Mouse (Mus musculus): ENCODE results near the gene Nlk.

DNA sequence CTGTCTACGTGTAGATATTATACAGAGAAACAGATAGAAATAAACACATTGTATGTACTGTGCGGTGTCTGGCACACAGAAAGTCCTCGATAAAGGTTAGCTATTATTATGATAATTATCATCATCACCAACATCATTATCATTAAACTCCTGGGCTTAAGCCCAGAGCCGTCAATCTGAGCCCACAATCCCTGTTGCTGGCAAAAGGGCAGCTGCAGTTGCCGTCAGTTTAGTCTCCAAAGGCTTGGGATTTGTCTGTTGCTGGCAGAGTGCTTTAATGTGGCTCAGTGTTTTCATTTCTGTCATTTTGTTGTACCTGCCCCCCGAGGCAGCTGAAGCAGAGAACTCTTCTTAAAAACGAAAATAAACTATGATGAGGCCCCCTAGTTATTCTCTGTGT lies 44.8 kb upstream of the Nlk start:
- TF ChIP-seq CTCF (IDR thresholded peaks at IDR 0.05; ENCODE audit: low read depth) (no peak), EP300 (IDR thresholded peaks at IDR 0.05; ENCODE audit: low read depth) (no peak)

Data from liver, embryonic 14.5 days (tissue).